Comparison of ENCODE assay signal across 23 mouse cellular contexts in the genomic region with DNA sequence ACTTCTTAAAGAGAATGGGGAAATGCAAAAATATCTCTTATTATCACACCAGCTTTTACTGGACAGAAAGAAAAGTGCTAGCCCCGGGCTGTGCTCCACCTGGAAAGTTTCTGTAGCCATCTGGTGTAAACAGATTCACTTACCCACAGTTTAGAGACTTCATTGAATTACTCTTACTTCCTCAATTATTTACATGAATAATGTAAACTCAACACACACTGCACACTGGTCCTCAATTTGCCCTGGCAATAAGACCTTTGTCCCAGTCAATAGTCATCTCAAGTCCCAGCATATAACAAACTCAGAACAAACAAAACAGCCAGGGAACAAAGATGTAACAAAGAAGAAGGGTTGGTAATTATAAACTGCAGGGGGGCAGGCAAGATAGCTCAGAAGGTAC.
"Had no signal": no experiment of that assay in that cellular context is flagged by ENCODE, and none has a peak within 500 bp of the region (broad histone marks: within the 10 kb centered on the region; RNA-seq: fewer than 3 reads in every experiment).

No protein-coding gene starts in this region.

- H3K27ac ChIP-seq: kidney, embryonic 15.5 days; limb, embryonic 12.5 days; limb, embryonic 15.5 days; lung, embryonic 15.5 days; midbrain, embryonic 12.5 days; neural tube, embryonic 13.5 days; stomach, postnatal 0 days had no signal

- ATAC-seq: inflammation-experienced regulatory T-cells, adult 6 months; intestine, postnatal 0 days; midbrain, embryonic 16.5 days had no signal

- H3K9ac ChIP-seq: kidney, embryonic 15.5 days; limb, embryonic 12.5 days; limb, embryonic 15.5 days; lung, embryonic 15.5 days; midbrain, embryonic 12.5 days; neural tube, embryonic 13.5 days had no signal

- H3K9me3 ChIP-seq: kidney, embryonic 15.5 days; limb, embryonic 12.5 days; limb, embryonic 15.5 days; lung, embryonic 15.5 days; midbrain, embryonic 12.5 days; neural tube, embryonic 13.5 days had no signal

- DNase-seq: kidney, adult 8-10 months; kidney, postnatal 14 days; kidney, postnatal 4 days; left cerebral cortex, postnatal 4 days; lung, adult 18-20 months; lung, postnatal 10 days; lung, postnatal 36 days; retina, postnatal 1 day; right cerebral cortex, postnatal 25 days; thymus, adult 2 months; thymus, postnatal 14 days; thymus, postnatal 4 days had no signal

- H3K4me2 ChIP-seq: kidney, embryonic 15.5 days; limb, embryonic 12.5 days; limb, embryonic 15.5 days; lung, embryonic 15.5 days; midbrain, embryonic 12.5 days; neural tube, embryonic 13.5 days had no signal

- H3K4me1 ChIP-seq: limb, embryonic 12.5 days; limb, embryonic 15.5 days; lung, embryonic 15.5 days; midbrain, embryonic 12.5 days; neural tube, embryonic 13.5 days had no signal

- H3K27me3 ChIP-seq: kidney, embryonic 15.5 days; limb, embryonic 12.5 days; limb, embryonic 15.5 days; lung, embryonic 15.5 days; midbrain, embryonic 12.5 days; neural tube, embryonic 13.5 days had no signal

- H3K4me3 ChIP-seq: kidney, embryonic 15.5 days; limb, embryonic 12.5 days; limb, embryonic 15.5 days; lung, embryonic 15.5 days; midbrain, embryonic 12.5 days; myocyte; neural tube, embryonic 13.5 days had no signal
